Mouse (Mus musculus) CH12.LX (cell line): ENCODE measurements at regions not wholly inside any gene's neighbourhood (a gene's known extent, or its start where the extent isn't known, plus 50 kb on each side); places are given as distances from the start of the nearest gene placed in this dataset.

Source experiments
- DNase-seq: peaks from one replicate; pipeline ENCODE4 v3.0.0-alpha.2; 2013; ENCODE audit errors: extremely low read depth
- H3K27ac ChIP-seq: 2 replicates; pipeline ENCODE4 v1.5.1; 2012; ENCODE audit warnings: low read depth, mild to moderate bottlenecking, control low read depth, moderate library complexity; ENCODE audit not compliant: insufficient read depth
- H3K27me3 ChIP-seq: replicated peaks from 2 replicates; pipeline ENCODE3; 2012; ENCODE audit warnings: inconsistent platforms
- H3K36me3 ChIP-seq, 2 experiments: replicated peaks in 1 of 2; 2 replicates each; pipeline versions ENCODE3 to v1.6.1; 2012; ENCODE audit warnings: inconsistent platforms in 1 of 2, low read length in 1 of 2, mild to moderate bottlenecking in 1 of 2, mixed read lengths in 1 of 2, moderate library complexity in 1 of 2; ENCODE audit not compliant: control insufficient read depth in 1 of 2, insufficient read depth in 1 of 2
- H3K4me1 ChIP-seq, 2 experiments: 2 replicates each; pipeline ENCODE4 v1.6.1; 2012; ENCODE audit warnings: inconsistent platforms in 1 of 2, moderate library complexity in 1 of 2; ENCODE audit not compliant: insufficient read depth in 2 of 2, control insufficient read depth in 1 of 2
- H3K4me2 ChIP-seq: 2 replicates; pipeline ENCODE4 v1.6.1; 2012; ENCODE audit warnings: low read depth, mild to moderate bottlenecking, control low read depth; ENCODE audit not compliant: poor library complexity, insufficient read depth, severe bottlenecking
- H3K4me3 ChIP-seq, 3 experiments: fragments of 150-350 bp in 1 of 3; sonication (generic) in 1 of 3; replicated peaks in 1 of 3; 2 replicates each; pipeline versions ENCODE3 to v1.5.1; 2011 to 2012; ENCODE audit warnings: low read depth in 2 of 3, low read length in 2 of 3, mild to moderate bottlenecking in 2 of 3, moderate library complexity in 2 of 3, control low read depth in 1 of 3, improper control_type of control experiment in 1 of 3, inconsistent platforms in 1 of 3, mixed read lengths in 1 of 3; ENCODE audit not compliant: poor library complexity in 1 of 3
- H3K79me2 ChIP-seq: replicated peaks from 2 replicates; pipeline ENCODE4 v1.6.1; 2012; ENCODE audit warnings: mild to moderate bottlenecking, moderate library complexity; ENCODE audit not compliant: control insufficient read depth, poor library complexity, insufficient read depth, severe bottlenecking; ENCODE audit errors: extremely low read depth
- H3K9ac ChIP-seq: 2 replicates; pipeline ENCODE4 v1.6.1; 2012; ENCODE audit warnings: low read depth, mild to moderate bottlenecking, control low read depth, moderate library complexity; ENCODE audit not compliant: insufficient read depth
- H3K9me3 ChIP-seq: replicated peaks from 2 replicates; pipeline ENCODE3; 2012; ENCODE audit warnings: low read length, inconsistent platforms, mixed read lengths
- BHLHE40 ChIP-seq: IDR thresholded peaks from 2 replicates; pipeline ENCODE4 v1.6.1; 2011; ENCODE audit warnings: mild to moderate bottlenecking, low read depth, low read length, improper control_type of control experiment
- CHD1 ChIP-seq: IDR thresholded peaks from 2 replicates; pipeline ENCODE4 v1.6.1; 2012; ENCODE audit warnings: low read depth, low read length, improper control_type of control experiment, inconsistent platforms
- CHD2 ChIP-seq: IDR thresholded peaks from 2 replicates; pipeline ENCODE4 v1.6.1; 2011; ENCODE audit warnings: low read length, improper control_type of control experiment
- ELF1 ChIP-seq: IDR thresholded peaks from 2 replicates; pipeline ENCODE4 v1.6.1; 2014; ENCODE audit warnings: low read depth, mild to moderate bottlenecking, inconsistent platforms, low read length, improper control_type of control experiment
- ETS1 ChIP-seq: conservative IDR thresholded peaks from 2 replicates; pipeline ENCODE4 v1.6.1; 2012; ENCODE audit warnings: low read depth, mild to moderate bottlenecking, inconsistent platforms, low read length, improper control_type of control experiment, moderate library complexity
- GABPA ChIP-seq: IDR thresholded peaks from 2 replicates; pipeline ENCODE4 v1.6.1; 2012; ENCODE audit warnings: low read depth, low read length, improper control_type of control experiment, inconsistent platforms; ENCODE audit not compliant: insufficient replicate concordance
- HCFC1 ChIP-seq: IDR thresholded peaks from 2 replicates; pipeline ENCODE4 v1.6.1; 2012; ENCODE audit warnings: low read depth, mild to moderate bottlenecking, inconsistent platforms, low read length, improper control_type of control experiment
- IRF4 ChIP-seq: IDR thresholded peaks from 2 replicates; pipeline ENCODE4 v1.6.1; 2014; ENCODE audit warnings: low read depth, mild to moderate bottlenecking, inconsistent platforms, low read length, improper control_type of control experiment
- JUN ChIP-seq: IDR thresholded peaks from 2 replicates; pipeline ENCODE4 v1.6.1; 2011; ENCODE audit warnings: low read depth, mild to moderate bottlenecking, low read length, improper control_type of control experiment, moderate library complexity; ENCODE audit not compliant: insufficient read depth
- KAT2A ChIP-seq: IDR thresholded peaks from 2 replicates; pipeline ENCODE4 v1.6.1; 2012; ENCODE audit warnings: low read length, improper control_type of control experiment, inconsistent platforms; ENCODE audit not compliant: insufficient replicate concordance
- MAFK ChIP-seq: IDR thresholded peaks from 2 replicates; pipeline ENCODE4 v1.6.1; 2011; ENCODE audit warnings: low read length, improper control_type of control experiment; ENCODE audit not compliant: insufficient replicate concordance
- MAX ChIP-seq: IDR thresholded peaks from 2 replicates; pipeline ENCODE4 v1.6.1; 2011; ENCODE audit warnings: low read length, improper control_type of control experiment
- MAZ ChIP-seq: IDR thresholded peaks from 2 replicates; pipeline ENCODE4 v1.6.1; 2012; ENCODE audit warnings: low read depth, mild to moderate bottlenecking, inconsistent platforms, low read length, improper control_type of control experiment, moderate library complexity
- MEF2A ChIP-seq: IDR thresholded peaks from 2 replicates; pipeline ENCODE4 v1.6.1; 2014; ENCODE audit warnings: low read depth, mild to moderate bottlenecking, inconsistent platforms, low read length, improper control_type of control experiment, borderline replicate concordance
- MXI1 ChIP-seq: IDR thresholded peaks from 2 replicates; pipeline ENCODE4 v1.6.1; 2011; ENCODE audit warnings: mild to moderate bottlenecking, low read depth, low read length, improper control_type of control experiment
- NELFE ChIP-seq: IDR thresholded peaks from 2 replicates; pipeline ENCODE4 v1.6.1; 2011; ENCODE audit warnings: low read depth, low read length, improper control_type of control experiment
- NRF1 ChIP-seq: IDR thresholded peaks from 2 replicates; pipeline ENCODE4 v1.6.1; 2014; ENCODE audit warnings: low read depth, mild to moderate bottlenecking, inconsistent platforms, low read length, improper control_type of control experiment, moderate library complexity
- PAX5 ChIP-seq: IDR thresholded peaks from 2 replicates; pipeline ENCODE4 v1.6.1; 2012; ENCODE audit warnings: low read length, inconsistent platforms, mixed read lengths
- POLR2AphosphoS2 ChIP-seq: IDR thresholded peaks from 2 replicates; pipeline ENCODE4 v1.6.1; 2011; ENCODE audit warnings: low read depth, low read length, improper control_type of control experiment
- RCOR1 ChIP-seq: conservative IDR thresholded peaks from 2 replicates; pipeline ENCODE4 v1.6.1; 2012; ENCODE audit warnings: low read depth, mild to moderate bottlenecking, inconsistent platforms, low read length, improper control_type of control experiment
- SIN3A ChIP-seq: IDR thresholded peaks from 2 replicates; pipeline ENCODE4 v1.6.1; 2012; ENCODE audit warnings: low read length, improper control_type of control experiment, inconsistent platforms
- SMC3 ChIP-seq: IDR thresholded peaks from 2 replicates; pipeline ENCODE4 v1.6.1; 2011; ENCODE audit warnings: low read depth, low read length, improper control_type of control experiment
- TBP ChIP-seq: conservative IDR thresholded peaks from 2 replicates; pipeline ENCODE4 v1.6.1; 2011; ENCODE audit warnings: low read depth, low read length, improper control_type of control experiment
- TCF12 ChIP-seq: IDR thresholded peaks from 2 replicates; pipeline ENCODE4 v1.6.1; 2014; ENCODE audit warnings: low read depth, mild to moderate bottlenecking, inconsistent platforms, low read length, improper control_type of control experiment
- USF1 ChIP-seq: IDR thresholded peaks from 2 replicates; pipeline ENCODE4 v1.6.1; 2014; ENCODE audit warnings: low read depth, mild to moderate bottlenecking, inconsistent platforms, low read length, improper control_type of control experiment
- USF2 ChIP-seq: conservative IDR thresholded peaks from 2 replicates; pipeline ENCODE4 v1.6.1; 2011; ENCODE audit warnings: low read depth, low read length, improper control_type of control experiment
- ZC3H11A ChIP-seq: IDR thresholded peaks from 2 replicates; pipeline ENCODE4 v1.6.1; 2012; ENCODE audit warnings: low read depth, mild to moderate bottlenecking, inconsistent platforms, low read length, improper control_type of control experiment
- ZMIZ1 ChIP-seq: IDR thresholded peaks from 2 replicates; pipeline ENCODE4 v1.6.1; 2012; ENCODE audit warnings: low read depth, mild to moderate bottlenecking, inconsistent platforms, low read length, improper control_type of control experiment
- ZNF384 ChIP-seq: IDR thresholded peaks from 2 replicates; pipeline ENCODE4 v1.6.1; 2012; ENCODE audit warnings: low read depth, low read length, improper control_type of control experiment, inconsistent platforms
- dilution Hi-C: fragments of 300-500 bp; cut with MboI; formaldehyde crosslinking; loops from 2 replicates; pipeline ENCODE4 v1.14.3; 2020; ENCODE audit warnings: low sequenced_read_pairs; ENCODE audit not compliant: extremely low pct_unique_long_range_greater_than_20kb, extremely low pct_ligation_motif_present
- in situ Hi-C: fragments of 300-500 bp; cut with MboI; formaldehyde crosslinking; loops from 3 replicates; pipeline ENCODE4 v1.14.3; 2019; ENCODE audit warnings: low sequenced_read_pairs, low pct_ligation_motif_present, low pct_unique_long_range_greater_than_20kb, mixed read lengths

GRCm38 (mm10) chr16:49980178-49980646 is 179.9 kb downstream of the Cd47 start:
- Histone ChIP-seq H3K4me1 (peaks cover 20 to 34% of the 10 kb centered on the region in 2 experiments), H3K36me3 (no peaks in the 10 kb centered on the region), H3K79me2 (no peaks in the 10 kb centered on the region), H3K9me3 (no peaks in the 10 kb centered on the region), H3K27me3 (no peaks in the 10 kb centered on the region), H3K27ac (no peak overlapping the region), H3K9ac (no peak overlapping the region), H3K4me2 (no peak overlapping the region), H3K4me3 (no peak overlapping the region)
- no peak for TF ChIP-seq CHD1
- no peak for TF ChIP-seq TBP
- no peak for TF ChIP-seq USF2
- TF ChIP-seq TCF12, result no peak
- no peak for TF ChIP-seq JUN
- TF ChIP-seq MEF2A, result no peak
- TF ChIP-seq MXI1, result no peak
- no peak for TF ChIP-seq MAFK
- no peak for TF ChIP-seq ZC3H11A
- no peak for TF ChIP-seq MAX
- no peak for TF ChIP-seq PAX5
- no peak for TF ChIP-seq USF1
- no peak for TF ChIP-seq ZNF384
- TF ChIP-seq ETS1, result no peak
- no peak for TF ChIP-seq SIN3A
- TF ChIP-seq POLR2AphosphoS2, result no peak
- dilution Hi-C loops, result no loop called here
- DNase-seq, result no peak
- in situ Hi-C loops, result no loop called here

DNA sequence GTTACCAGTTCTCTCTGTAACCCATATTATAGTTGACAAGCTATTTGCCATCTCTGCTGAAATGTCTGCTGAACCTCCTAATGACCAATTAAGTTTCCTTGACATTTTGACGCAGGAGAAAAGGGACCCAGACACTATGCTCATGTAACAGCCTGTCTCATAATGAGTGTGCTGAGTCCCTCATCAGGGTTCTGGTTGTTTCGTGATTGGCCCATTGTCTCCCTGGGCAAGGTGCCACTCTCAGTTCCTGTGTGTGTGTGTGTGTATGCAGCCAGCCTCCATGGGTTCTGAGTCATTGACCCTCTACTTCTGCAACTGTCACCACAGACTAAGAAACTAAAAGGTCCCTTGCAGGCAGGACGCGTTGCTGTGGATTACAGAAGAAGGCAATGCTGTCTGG is 181.8 kb downstream of the Cd47 start:
- Histone ChIP-seq H3K9ac (peak overlapping the region; percentile 75; the same call in 1 of the 2 replicates), H3K4me1 (peaks cover 24 to 42% of the 10 kb centered on the region in 2 experiments), H3K27me3 (no peaks in the 10 kb centered on the region), H3K4me3 (no peak overlapping the region), H3K27ac (peak overlapping the region; percentile 83), H3K4me2 (peak overlapping the region; percentile 37; the same call in 1 of the 2 replicates), H3K79me2 (no peaks in the 10 kb centered on the region), H3K36me3 (no peaks in the 10 kb centered on the region), H3K9me3 (no peaks in the 10 kb centered on the region)
- in situ Hi-C loops (no loop called here), dilution Hi-C loops (no loop called here)
- DNase-seq, result peak; percentile 96
- TF ChIP-seq TCF12, result peak; percentile 95
- TF ChIP-seq ZNF384, result peak; percentile 52; the same call in 1 of the 2 replicates
- TF ChIP-seq USF2, result no peak
- peak; percentile 60; the same call in 1 of the 2 replicates for TF ChIP-seq NELFE
- TF ChIP-seq ETS1, result peak; percentile 95
- TF ChIP-seq MAX, result peak; percentile 88
- peak; percentile 79; the same call in 1 of the 2 replicates for TF ChIP-seq TBP
- TF ChIP-seq GABPA, result no peak
- peak; percentile 37 for TF ChIP-seq SMC3
- TF ChIP-seq RCOR1, result peak; percentile 98
- TF ChIP-seq IRF4, result peak; percentile 100
- TF ChIP-seq BHLHE40, result peak; percentile 86
- peak; percentile 93 for TF ChIP-seq CHD2
- peak; percentile 63 for TF ChIP-seq ELF1
- no peak for TF ChIP-seq ZC3H11A
- peak; percentile 50; the same call in 1 of the 2 replicates for TF ChIP-seq NRF1
- TF ChIP-seq ZMIZ1, result peak; percentile 70; the same call in 1 of the 2 replicates
- peak; percentile 74; the same call in 1 of the 2 replicates for TF ChIP-seq CHD1
- peak; percentile 94 for TF ChIP-seq JUN
- TF ChIP-seq HCFC1, result 0 out of 2 replicates have a peak, but pooled peaks have one; percentile 39
- peak; percentile 70 for TF ChIP-seq MXI1
- no peak for TF ChIP-seq USF1
- peak; percentile 89 for TF ChIP-seq MAZ
- 0 out of 2 replicates have a peak, but pooled peaks have one; percentile 49 for TF ChIP-seq KAT2A
- peak; percentile 94 for TF ChIP-seq SIN3A
